Mouse (Mus musculus) thymus, postnatal 4 days (tissue): ENCODE measurements around the gene Trrap.

Experiments
- DNase-seq: peaks from one replicate; pipeline ENCODE4 v3.0.0; 2021

The Trrap gene

DNA sequence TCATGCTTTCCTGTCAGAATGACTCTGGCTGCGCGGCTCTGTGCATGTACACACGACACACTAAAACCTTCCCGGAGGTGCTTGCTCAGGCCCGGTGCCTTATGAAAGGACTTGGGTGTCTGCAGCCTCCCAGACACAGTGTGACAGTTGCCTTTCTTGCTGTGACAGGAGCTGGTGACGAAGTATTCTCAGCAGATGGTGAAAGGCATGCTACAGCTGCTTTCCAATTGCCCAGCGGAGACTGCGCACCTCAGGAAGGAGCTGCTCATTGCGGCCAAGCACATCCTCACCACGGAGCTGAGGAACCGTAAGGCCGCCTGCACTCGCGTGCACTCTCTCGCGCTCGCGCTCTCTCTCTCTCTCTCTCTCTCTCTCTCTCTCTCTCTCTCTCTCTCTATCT is 18.9 kb downstream of the Trrap start:
- no peak for DNase-seq

DNA sequence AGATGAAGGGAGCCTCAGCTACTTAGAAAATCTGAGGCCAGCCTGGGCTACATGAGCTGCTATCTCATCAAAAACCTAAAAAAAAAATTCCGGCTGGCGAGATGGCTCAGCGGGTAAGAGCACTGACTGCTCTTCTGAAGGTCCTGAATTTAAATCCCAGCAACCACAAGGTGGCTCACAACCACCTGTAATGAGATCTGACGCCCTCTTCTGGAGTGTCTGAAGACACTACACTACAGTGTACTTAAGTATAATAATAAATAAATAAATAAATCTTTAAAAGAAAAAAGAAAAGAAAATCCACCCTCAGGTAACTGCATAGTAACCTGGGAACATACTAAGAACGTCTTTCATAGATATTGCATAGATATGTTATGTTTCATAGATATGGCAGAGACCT is 25.8 kb downstream of the Trrap start:
- DNase-seq = no peak

DNA sequence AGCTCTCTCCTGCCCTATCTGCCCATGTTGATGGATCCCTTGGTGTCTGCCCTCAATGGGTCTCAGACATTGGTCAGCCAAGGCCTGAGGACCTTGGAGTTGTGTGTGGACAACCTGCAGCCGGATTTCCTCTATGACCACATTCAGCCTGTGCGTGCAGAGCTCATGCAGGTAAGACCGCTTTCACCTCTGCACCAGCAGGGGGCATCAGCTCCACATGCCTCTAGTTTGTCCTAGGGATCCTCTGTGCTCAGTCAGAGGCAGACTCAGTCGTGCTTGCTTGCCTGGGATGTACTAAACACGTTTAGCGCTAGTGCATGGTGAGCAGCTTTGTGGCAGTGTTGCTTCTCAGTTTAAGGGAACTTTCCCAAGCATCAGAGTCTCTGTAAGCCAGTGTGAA is 27.2 kb downstream of the Trrap start:
- peak; percentile 44 for DNase-seq

DNA sequence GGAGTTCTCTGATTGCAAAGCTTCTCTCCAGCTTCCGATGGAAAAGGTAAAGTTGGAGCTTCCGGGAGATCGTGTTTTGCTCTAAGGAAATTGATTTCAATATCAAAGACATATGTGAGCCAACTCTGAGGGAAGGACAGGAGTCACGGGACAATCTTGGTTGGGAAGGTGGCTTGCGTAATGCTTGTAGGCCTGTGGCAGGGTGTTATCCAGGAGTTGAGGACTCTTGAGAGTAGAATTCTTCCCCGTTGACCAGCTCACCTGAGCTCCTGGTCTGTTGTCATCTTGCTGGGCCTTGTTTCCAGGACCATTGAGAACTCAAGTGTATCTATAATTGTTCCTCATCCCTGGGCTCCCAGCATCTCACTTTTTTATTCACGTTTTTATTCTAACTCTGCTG is 29.6 kb downstream of the Trrap start:
- DNase-seq = no peak

DNA sequence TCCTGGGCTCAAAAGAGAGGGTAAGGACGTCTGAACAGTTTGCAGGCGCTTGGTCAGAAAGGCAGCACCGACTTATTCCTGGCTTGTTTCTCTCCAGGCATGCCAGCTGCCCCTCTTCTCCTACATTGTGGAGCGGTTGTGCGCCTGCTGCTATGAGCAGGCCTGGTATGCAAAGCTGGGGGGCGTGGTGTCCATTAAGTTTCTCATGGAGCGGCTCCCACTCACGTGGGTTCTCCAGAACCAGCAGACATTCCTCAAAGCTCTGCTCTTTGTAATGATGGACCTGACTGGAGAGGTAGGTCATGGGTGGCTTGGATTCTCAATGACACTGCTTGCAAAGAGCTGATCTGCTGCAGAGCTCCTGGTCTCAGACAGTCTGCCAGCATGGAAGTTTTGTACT is 35.5 kb downstream of the Trrap start:
- DNase-seq = no peak

DNA sequence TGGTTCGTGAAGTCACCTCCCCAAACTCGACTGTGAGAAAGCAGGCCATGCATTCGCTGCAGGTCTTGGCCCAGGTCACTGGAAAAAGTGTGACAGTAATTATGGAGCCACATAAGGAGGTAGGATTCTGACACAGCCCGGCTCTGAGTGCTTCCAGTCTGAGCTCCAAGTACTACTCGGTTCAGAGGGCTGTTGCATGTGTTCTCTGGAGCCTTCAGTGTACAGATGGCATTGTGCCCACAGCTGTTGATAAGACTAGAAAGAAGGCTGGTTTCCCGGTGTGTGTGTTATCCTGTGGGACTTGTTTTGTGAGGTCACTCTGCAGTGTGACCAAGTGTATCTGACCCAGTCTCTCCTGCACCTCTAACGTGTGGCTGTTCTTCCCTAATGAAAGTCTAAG is 36.6 kb downstream of the Trrap start:
- no peak for DNase-seq

DNA sequence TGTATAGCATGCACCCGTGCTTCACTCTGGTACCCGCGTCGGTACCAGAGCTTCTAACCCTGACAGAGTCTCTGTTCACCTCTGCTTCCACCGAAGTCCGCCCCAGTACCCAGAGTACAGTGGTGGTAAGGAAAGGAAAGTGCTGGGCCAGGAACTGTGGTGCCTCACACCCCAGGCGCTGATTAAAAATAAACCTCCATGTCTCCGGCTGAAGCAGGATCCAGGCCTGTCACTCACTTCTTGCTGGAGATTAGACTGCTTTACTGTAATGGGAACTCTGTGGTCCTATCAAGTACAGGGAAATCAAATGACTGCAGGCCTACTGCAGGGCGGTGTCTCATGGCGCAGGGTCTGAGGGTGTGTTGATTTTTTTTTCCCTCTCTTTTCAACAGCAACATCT is 39.4 kb downstream of the Trrap start:
- no peak for DNase-seq

DNA sequence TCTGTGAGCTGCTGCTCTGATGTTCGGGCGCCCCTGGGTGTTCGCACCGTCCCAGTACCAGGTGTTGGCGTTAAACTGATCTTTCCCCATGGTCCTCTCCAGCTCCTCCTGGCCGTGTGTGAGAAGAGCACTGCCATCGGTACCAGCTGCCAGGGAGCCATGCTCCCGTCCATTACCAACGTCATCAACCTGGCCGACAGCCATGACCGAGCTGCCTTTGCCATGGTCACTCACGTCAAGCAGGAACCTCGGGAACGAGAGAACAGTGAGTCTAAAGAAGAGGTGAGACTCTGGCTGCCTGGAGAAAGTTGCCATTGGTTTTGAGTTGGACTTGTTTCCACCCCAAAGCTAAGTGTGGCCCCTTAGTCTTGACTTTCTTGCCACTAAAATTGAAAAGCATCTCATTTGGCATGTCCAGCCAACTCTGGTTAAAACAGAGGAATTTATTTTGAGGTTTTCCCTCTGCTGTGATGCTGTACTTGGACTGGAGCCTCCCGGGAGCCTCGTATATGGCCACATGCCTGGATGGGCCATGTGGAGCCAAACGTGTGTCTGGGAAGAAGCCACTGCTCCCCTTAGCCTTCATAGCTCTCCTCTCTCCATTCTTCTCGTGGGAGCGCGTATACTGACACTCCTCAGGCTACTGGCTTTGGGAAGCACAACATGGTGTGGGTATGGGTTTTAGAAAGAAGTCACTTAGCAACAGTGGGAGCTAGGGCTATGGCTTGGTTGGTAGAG is 61.0 kb downstream of the Trrap start:
- DNase-seq = no peak

DNA sequence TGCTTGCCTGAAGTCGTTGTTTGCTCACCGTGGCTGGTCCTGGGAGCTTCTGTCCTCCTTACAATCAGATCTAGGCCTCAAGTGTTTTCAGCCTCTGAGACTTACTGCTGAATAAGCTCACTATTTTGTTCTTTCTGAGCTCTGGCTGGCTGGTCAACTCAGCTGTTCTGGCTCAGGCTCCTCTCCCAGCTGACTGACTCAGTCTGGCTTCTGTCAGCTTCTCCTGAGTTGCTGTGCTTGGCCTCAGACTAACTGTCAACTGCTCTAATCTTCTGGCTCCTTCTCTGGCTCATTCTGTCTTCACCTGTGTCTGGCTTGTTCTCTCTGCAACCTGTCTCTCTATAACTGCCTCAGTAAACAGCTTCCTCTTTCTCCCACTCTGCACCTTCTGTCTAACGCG is 62.1 kb downstream of the Trrap start:
- no peak for DNase-seq

DNA sequence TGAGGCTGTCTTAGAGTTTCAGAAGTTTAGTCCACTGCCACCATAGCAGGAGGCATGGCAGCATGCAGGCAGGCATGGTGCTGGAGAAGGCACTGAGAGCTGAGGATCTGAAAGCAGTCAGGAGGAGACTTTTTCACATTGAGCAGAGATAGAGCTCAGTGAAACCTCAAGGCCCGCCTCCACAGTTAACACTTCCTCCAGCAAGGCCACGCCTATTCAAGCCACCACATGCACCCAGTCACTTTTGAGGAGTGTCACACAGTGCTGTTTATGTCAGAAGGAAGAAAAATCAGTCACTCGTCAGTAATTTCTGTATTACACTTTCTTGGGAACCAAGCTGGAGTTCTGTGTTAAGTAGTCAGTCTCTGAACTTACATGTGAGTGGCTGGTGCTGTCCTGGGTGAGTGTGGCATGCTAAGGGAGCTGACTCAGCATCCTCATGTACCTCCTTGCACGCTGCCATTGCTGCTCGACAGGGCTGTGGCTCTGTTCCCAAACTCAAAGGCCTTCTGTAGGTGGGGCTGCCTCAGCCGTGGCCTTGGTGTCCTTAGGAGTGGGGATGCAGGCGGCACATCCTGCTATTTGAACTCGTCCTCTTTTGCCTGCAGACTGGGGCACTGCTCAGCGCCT is 64.4 kb downstream of the Trrap start:
- DNase-seq = no peak

DNA sequence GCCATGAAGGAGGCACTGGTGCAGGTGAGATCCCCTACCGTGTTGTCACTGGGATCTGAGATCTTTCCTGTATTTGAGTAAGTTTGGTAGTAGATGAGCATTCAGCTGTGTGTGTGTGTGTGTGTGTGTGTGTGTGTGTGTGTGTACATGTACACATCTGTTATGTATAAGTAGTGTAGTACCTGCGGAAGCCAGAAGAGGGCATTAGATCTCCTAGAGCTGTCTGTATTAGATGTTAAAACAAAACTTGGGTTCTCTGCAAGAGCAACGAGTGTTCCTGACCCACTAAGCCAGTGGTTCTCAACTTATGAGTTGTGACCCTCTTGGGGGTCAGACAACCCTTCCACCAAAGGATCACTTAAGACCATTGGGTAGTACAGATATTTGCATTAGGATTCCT is 68.6 kb downstream of the Trrap start:
- DNase-seq = peak; percentile 25

DNA sequence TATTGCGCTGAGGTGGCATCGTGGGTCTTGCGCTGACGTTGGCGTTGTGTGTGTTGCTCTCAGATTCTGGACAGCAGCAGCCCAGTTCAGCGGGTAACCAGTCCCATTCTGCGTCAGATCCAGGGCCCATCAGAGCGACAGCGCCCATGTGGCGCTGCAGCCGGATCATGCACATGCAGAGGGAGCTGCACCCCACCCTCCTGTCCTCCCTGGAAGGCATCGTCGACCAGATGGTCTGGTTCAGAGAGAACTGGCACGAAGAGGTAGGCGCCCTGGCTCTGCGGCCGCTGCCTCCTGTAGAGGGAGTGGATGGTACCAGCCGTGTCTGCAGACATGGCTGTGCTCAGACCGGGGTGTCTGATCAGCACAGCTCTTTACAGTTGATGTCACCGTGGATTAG is 77.8 kb downstream of the Trrap start:
- DNase-seq = no peak

DNA sequence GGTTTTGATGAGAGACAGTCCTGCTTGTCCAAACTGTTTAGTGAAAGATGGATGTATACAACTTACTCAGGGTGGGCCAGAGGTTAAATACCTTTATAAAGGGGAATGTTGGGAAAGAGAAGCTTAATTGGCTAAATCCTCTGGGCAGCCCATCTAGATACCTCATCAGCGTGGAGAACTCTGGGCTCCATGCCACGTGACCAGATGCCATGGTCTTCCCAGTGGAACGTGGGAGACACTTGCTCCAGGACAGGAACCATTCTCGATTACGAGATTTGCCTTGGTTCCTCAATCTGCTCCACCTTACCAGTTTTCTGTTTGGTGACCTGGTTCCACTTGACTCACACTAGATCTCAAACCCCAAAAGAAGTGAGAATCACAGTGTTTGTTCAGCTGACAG is 81.2 kb downstream of the Trrap start:
- DNase-seq = no peak

DNA sequence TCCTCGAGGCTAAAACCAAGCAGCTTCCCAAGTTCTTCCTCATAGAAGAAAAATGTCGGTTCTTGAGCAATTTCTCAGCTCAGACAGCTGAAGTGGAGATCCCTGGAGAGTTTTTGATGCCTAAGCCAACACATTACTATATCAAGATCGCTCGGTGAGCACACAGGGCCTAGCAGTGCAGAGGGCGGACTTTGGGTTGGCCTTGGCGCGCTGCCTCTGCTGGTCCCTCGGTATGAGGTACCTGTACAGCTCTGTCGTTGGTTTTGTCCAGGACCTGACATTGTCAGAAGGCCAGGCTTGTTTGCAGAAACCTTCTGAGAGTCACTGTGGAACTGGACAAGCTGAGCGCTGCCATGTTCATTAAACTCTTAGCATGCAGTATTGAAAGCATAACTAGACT is 82.4 kb downstream of the Trrap start:
- DNase-seq = no peak

DNA sequence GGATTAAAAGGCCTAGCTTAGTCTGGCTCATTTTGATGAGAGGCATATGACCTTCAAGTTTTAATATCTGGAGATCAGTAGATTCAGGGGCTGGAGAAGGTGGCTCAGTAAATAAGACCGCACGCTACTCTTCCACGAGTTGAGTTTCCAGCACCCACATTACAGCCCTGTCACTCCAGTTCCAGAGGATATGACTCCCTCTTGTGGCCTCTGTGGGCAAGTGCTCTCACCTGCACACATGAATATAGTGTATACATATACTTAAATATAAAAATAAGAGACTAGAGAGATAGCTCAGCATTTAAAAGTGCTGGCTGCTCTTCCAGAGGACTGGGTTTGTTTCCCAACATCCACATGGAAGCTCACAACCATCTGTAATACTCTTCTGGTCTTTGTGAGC is 84.3 kb downstream of the Trrap start:
- DNase-seq = no peak

DNA sequence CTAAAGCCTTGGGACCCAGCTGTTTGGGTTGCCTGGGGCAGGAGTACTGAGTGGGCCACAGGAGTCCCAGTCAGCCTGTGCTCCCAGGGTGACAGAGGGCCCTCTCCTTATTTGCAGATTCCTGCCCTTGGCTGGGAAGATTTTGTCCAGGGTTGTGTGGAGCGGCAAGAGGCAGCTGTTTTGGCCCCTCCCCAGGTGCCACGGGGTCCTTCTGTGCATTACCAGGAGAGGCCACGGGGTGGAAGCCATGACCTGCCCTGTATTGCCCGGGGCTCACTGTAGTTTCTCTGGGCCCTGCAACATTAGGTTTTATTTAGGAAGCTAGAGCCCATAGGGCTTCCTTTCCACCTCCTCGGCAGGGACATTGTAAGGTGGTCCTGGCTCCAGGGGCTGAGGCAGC is 86.4 kb downstream of the Trrap start:
- DNase-seq = no peak

DNA sequence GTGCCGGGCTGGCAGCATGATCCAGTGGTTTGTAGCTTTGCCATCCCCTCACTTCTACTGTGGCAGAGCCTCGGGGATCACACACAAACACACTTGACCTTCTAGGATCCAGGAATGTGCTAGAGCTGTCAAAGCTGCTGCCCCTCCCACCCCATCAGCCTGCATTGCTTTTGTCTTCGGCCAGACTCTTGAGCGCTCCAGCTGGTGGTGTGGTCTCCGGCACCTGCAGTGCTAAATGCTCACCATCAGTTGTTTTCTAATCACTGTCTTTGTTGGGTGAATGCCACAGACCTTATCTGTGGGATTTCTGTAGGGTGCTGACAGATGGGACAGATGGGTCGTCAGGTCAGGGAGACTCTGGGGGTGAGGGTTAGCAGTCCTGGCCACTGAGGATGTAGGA is 88.4 kb downstream of the Trrap start:
- DNase-seq = no peak

DNA sequence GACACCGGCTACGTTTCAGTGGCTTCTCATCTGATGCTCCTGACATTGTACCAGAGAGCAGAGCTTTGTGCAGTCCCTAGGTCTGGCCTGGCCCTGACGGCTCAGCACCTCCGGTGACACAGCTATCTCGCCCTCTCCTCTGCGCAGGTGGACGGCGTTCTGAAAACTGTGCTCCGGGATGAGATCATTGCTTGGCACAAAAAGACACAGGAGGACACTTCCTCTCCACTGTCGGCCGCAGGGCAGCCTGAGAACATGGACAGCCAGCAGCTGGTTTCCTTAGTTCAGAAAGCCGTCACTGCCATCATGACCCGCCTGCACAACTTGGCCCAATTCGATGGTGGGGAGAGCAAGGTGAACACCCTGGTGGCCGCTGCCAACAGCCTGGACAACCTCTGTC is 91.0 kb downstream of the Trrap start:
- no peak for DNase-seq

DNA sequence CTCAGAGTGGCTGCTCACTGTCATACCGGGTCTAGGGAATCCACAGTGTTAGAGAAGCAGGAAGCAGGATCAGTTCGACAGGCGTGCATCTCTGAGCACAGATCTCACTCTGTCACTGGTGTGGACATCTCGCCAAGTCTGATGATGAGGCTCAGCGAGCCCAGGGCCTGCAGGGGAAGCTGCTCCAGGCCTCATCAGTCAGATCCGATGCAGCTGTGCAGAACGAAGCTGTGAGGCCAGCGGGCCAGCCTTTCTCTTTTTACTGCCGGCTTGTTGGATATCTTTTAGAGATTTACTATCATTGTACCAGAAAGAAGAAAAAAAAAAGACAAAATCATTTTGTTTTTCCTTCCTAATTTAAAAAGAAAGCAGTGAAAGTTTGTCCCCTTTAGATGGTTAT is 91.8 kb downstream of the Trrap start:
- DNase-seq = no peak

DNA sequence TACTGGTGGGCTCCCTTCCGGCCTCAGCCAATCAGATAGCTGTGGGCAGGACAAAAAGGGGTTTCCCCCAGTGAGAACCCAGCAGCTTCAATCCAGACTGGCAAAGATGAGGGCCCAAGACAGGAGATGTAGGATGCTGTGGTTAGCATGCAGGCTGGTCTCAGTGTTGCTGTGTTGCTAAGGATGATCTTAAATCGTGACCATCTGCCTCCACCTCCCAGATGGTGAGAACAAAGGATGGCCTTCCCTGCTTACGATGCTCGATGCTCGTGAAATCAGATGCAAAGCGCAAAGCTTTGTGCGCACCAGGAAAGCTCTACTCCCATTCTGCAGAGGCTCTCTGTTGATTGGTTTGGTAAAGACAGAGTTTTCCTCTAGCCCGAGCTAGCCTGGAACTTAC is 93.4 kb downstream of the Trrap start:
- no peak for DNase-seq

DNA sequence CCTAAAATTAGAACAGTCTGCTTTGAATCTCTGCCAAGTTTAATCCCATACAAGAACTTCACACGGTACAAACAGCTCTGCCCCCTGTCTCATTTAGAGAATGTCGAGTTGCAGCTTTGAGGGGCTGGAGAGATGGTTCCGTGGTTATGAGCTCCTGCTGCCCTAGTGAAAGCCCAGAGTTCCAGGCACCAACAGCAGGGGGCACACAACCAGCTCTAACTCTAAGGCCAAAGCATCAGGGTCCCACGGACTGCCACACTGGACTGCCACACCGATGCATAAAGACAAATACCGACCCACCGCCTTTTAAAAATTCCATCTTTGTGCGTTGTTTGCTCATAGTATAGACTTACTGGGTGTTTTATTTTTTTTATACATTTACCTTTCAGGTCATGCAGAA is 99.4 kb downstream of the Trrap start:
- DNase-seq = no peak

DNA sequence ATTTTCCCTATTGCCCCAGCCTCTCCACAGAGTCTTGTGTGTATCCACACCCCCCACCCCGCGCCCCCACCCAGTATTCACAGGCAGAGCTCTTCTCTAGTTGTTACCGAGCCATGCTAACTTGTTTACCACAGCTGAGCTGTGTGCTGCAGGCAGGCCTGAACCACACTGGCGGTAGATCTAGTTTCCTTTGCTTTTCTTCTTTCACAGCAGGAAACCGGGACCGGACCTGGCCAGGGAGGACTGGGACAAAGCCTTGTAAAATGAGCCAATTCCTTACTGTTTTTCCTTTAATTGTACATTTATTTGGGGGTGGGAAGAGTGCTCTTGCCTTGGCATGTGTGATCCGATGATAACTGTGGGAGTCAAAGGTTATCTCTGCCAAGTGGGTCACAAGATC is 101.9 kb downstream of the Trrap start:
- no peak for DNase-seq

DNA sequence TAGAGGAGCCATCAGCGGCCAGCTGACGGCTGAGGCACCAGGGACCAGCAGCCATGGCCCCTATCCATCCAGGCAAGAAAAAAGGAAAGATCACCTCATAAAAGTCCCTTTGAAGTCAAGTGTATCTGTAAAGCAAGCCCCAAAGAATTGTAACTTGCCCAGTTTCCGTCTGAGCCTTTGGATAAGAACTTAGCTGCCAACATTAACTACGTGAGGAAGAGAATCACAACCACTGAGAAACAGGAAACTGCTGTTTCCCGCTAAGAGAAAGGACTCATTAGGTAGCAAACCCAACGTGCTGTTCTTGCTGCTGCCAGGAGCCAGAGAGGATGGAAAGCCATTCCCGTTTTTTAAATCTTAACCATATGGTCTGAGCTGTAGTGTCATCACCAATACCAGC is 103.2 kb downstream of the Trrap start:
- DNase-seq = no peak

DNA sequence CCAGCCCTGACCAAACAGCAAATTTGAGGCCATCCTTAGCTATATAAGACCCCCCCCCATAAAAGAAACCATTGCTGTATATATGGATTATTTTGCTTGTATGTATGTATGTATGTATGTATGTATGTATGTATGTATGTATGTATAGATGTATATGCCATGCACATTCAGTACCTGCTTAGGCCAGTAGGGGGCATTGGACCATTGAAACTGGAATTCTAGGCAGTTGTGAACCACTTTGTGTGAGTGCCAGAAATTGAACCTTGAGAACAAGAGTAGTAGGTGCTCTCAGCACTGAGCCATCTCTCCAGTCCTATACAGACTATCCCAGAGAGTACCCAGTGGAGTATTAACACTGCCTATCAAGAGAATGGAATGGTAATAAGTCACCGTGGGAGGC is 104.2 kb downstream of the Trrap start:
- peak; percentile 47 for DNase-seq

DNA sequence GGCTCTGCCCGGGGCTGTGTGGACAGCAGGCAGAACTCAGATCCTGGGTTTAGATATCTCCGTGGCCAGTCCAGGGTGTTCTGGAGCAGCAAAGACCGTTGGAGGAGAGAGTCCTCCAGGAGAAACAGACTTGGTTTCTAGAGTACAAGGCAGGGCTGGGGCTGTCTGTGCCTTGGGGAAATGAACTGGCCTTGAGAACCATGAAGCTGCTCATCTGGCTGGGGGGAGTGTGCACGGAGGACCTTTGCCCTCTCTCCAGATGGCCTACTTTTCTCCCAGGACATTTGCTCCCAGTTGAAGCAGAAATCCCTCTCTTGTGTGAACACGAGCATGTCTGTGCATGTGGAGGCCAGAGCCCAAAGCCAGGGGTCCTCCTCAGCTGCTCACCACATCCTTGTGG is 104.8 kb downstream of the Trrap start:
- no peak for DNase-seq
